Mouse (Mus musculus): ENCODE measurements around the gene Ano4.

- TF ChIP-seq CTCF (IDR thresholded peaks at IDR 0.05; ENCODE audit: control insufficient read depth, insufficient read depth, insufficient read length) = no peak
- TF ChIP-seq CEBPB (IDR thresholded peaks at IDR 0.05; ENCODE audit: low read depth) = no peak
- no peak for TF ChIP-seq USF1 (IDR thresholded peaks at IDR 0.05; ENCODE audit: low read depth)
These were observed 64.2 kb downstream of the Ano4 start for GRCm38 (mm10) chr10:89280402-89280801.
